Mouse (Mus musculus) cerebellum, postnatal 25 days (tissue): Measurements from ENCODE around the gene Osbpl11.
A peak's percentile ranks its signal among the peaks of the same experiment; 100 is the strongest.

Experiments
- DNase-seq, 2 experiments: peaks; one replicate each; pipeline ENCODE4 v3.0.0; 2021; ENCODE audit warnings: mixed read lengths in 2 of 2

Gene Osbpl11

DNA sequence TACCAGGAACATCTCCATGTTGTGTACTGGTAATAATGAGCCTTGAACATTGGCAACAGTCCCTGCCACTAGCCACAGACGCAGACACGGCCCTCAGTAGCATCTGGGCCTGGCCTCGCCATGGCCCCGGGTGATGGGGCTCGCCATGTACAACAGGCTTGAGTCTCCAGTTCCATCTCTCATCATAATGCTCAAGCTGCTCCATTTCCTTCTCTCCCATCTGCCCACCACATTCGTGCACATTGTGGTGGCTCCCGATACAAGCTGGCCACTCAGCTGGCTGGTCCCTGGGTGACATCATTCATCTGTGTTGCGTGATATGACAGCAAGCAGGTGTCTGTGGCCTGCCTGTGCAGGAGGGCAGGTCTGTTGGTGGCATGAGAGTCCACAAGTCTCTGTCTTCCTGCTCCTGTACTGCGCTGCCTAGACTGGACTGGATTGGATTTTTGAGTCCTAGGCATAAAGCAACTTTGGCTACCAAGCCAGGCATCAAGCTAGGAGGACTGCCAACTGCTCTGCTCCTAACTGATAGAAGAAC, 60.1 kb downstream of the Osbpl11 start:
- no peak for DNase-seq

DNA sequence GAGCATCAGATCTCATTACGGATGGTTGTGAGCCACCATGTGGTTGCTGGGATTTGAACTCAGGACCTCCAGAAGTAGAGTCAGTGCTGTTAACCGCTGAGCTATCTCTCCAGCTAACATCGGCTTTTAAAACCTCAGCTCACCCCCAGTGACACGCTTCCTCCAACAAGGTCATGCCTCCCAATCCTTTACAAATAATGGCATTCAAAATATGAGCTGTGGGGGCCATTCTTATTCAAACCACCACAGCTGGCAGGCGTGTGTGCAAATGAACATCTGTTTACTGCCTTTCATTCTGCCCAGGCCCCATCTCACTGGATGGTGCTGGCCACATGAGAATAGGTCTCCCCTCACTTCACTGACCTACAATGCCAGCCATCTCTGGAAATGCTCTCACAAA, 61.7 kb downstream of the Osbpl11 start:
- no peak for DNase-seq

DNA sequence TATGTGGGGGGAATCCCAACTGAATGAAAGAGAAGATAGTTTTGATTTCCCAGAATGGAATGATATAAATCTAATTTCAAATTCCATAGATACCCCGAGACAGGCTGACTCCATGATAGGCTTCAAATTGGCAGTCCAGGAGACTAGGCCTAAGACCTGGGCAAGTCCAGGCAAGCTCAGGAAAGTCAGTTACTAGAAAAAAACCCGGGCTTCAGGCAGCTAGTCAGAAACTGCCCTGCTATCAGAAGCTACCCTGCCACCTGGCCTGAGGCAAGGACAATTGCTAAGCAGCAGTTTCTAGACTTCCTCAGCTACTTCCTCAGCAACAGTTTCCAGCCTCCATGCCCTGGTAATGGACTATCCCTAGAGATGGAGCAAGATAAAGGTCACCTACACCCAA, 62.1 kb downstream of the Osbpl11 start:
- no peak for DNase-seq

DNA sequence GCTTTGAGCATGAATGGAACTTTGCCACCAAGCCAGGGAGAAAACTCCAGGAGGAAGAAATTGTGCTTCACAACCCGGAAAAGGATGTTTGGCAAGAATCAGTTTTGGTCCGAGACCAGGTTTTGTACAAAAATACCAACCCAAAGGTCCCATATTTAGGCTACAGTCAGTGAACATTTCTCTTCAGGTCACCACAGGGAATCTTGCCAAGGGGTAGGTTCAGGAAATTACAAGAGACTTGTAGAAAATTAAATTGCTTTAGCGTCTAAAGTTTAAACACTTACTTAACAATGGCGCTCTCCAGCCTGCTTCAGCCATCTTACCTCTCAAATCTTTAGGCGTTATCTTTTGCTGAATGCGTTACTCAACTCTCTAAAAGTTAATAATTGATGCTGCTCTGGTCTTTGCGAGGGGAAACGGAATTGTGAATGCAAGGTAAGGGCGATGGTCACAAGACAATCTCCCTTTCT, 65.8 kb downstream of the Osbpl11 start:
- DNase-seq: no peak

DNA sequence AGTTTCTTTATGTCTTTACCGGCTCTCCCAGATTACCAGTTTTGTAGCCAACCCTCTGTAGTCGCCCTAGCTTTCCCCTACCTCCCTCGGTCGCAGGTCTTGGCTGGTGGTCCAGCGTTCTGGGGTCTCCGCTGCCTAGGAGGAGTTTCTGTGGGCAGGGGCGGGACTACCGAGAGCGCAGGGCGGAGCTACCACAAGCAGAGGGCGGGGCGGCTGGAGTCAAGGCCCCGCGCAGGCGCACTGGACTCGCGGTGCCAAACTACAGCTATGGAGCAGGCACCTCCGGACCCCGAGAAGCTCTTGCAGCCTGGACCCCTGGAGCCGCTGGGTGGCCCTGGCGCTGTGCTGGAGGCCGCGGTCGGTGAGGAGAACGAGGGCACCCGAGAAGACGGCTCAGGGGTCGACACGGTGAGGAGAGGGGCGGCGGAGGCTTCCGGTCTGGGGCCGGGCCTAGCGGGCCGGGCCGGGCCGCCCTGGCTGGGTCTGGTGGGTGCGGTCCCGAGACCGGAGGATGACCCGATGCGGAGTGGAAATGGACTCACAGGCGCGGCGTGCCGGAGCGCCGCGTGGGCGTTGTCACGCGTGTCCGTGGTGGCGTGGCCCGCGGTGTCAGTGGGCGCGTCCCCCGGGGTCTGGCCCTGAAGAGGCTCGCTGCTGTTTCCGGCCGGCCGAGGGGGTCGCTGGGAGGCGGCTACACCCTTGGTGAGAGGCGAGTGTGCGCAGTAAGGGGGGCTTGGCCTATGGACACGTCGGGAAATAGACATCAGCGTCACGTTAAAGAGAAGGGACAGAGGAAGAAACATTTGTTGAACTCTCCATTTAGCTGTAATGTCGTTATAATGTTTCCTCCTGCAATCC, 66.6 kb downstream of the Osbpl11 start, which contains the start of gene Snx4:
TSS of gene Snx4 (plus strand) at position 249 of the 858 bp plus-strand sequence.
- peak; percentile 89 to 96 for DNase-seq

DNA sequence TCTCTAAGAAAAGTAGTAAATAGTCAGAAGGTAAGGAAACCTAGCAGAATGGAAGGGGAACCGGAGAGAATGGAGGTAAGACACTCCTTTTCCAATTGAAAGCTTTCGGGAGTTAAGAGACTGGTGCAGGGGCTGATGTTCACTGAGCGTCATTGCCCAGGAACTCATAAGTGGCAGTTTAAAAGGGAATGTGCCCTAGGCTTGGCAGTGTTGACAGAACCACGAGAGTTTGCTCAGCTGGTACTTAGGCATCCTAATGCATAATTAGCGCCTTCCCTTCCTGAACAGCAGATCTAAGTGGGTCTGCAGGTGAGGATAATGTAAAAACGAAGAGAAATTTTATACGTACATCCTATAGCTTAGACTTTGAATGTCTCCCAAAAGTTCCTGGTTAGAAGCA, 70.7 kb downstream of the Osbpl11 start:
- DNase-seq: no peak

DNA sequence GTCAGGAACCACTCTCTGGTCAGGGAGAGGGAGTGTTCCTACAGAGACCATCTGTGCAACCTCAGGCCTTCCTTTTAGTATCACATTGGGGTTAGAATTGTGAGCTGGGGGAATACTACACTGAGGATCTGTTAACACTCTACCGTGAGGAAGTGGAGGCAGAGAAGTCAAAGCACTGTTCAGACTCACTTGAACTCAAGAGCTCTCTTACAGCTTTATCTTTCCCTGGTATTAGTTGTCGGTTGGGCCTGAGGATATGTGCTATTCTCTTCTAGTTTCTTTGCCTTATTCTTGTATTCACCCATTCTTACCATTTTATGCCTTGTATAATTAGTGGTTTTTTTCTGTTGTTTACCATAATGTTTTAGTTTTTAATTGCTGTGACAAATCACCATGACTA, 73.7 kb downstream of the Osbpl11 start:
- DNase-seq: no peak

DNA sequence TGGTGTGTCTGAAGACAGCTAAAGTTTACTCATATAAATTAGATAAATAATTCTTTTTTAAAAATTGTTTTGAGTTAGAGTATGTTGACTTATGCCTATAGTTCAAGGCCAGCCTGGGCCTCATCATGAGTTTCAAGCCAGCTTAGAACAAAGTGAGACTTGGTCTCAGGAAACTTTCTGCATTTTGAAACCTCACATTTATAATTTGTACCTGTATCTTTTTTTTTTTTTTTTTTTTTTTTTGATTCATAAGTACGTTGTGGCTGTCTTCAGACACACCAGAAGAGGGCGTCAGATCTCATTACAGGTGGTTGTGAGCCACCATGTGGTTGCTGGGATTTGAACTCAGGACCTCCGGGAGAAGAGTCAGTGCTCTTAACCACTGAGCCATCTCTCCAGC, 75.0 kb downstream of the Osbpl11 start:
- DNase-seq: no peak

DNA sequence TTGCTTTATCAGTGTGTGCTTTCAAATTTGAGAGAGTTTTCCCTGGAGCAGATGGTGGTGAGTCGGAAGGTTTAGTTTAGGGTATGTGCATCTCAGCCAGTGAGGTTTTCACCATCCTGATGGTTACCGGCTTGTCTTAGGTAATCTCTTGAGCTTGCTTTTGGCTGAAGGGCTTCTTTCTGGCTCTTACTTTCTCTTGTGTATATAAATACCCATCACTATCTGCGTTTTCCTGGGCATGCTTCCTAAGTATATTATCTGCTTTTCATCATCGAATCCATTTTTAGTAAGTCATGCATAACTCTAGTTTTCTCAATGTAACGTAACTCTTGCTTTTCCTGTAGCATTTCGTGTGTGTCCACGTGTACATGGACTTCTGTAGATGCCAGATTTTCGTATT, 76.0 kb downstream of the Osbpl11 start:
- DNase-seq: no peak

DNA sequence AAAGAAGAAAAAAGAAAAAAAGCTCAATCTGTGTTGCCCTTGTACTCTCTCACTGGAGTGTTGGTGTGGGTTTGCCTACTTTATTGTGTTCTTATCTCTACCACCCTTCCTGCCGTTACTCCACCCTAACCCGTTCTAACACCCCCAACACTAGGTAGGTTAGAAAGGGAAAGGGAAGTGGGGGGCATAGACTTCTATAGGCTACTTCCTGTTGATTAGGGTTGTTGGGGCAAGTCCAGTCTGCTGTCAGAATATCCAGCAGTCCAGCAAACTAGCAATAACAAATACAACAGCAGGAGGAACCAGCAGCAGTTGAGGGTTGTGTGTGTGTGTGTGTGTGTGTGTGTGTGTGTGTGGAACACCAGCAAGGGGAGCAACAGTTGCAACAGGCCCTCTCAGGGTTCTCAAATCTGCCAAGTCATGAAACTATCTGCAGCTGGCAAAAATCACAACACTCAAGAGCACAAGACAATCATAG, 76.8 kb downstream of the Osbpl11 start:
- DNase-seq: no peak

DNA sequence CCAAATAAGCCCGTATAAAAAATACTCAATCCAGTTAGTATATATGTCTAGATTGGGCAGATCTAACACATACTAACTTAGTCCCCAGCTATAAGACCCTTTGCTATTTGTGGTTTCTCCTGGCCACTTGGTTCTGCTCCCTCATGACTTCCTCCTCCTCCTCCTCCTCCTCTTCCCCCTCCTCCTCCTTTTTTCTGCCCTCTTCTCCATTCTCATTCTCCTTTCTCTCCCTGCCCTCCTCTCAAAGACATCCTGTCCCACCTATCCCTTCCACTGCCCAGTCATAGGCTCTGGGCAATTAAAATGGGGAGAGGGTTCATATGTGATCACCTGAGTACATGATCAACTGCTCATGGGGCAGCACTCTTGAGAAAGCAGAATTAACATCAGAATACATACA, 77.2 kb downstream of the Osbpl11 start:
- no peak for DNase-seq

DNA sequence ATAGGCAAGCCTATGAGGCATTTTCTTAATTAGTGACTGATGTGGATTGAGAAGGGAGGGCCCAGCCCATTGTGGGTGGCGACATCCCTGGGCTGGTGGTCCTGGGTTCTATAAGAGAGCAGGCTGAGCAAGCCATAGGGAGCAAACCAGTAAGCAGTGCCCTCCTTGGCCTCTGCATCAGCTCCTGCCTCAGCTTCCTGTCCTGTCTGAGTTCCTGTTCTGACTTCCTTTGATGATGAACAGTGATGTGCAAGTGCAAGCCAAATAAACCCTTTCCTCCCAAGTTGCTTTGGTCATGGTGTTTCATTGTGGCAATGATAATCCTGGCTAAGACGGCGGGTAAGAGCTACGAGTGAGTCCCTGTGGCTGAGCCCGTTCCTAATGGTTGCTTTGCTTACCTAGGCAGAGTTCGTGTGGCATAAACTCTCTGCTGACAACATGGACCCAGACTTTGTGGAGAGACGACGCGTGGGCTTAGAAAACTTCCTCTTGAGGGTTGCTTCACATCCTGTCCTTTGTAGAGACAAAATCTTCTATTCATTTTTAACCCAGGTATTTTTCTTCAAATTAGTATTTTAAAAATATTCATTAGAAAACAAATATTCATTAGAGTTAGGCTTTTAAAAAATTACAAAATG, 82.9 kb downstream of the Osbpl11 start:
- no peak for DNase-seq

DNA sequence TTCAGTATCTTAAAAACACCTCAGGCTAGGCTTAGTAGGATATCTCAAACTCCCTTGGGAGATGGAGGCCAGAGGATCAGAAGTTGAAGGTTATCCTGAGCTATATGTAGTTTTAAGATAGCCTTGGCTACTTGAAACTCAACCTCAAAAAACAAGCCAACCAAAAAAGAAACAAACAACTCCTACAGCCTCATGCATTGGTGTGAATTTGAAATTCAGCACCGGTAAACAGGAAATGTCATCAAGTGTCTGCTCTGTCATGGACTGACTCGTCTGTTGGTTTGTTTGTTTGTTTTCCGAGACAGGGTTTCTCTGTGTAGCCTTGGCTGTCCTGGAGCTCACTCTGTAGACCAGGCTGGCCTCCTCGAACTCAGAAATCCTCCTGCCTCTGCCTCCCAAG, 87.0 kb downstream of the Osbpl11 start:
- DNase-seq: no peak

DNA sequence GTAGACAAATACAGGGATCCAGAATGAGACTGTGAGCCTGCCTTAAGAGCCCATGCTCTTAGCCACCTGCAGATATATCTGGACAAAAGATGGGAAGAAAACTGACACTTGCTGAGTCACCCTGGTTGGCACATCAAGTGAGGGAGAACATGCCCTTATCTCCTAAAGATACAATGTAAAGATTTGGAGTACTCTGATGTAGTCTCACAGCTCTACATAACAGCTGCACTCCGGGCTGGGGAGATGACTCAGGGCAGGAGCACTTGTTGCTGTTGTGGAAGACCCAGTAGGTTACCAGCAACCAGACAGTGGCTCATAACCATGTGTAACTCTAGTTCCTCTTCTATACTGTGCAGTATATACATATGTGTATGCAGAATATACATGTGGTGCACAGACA, 98.2 kb downstream of the Osbpl11 start:
- DNase-seq: no peak

DNA sequence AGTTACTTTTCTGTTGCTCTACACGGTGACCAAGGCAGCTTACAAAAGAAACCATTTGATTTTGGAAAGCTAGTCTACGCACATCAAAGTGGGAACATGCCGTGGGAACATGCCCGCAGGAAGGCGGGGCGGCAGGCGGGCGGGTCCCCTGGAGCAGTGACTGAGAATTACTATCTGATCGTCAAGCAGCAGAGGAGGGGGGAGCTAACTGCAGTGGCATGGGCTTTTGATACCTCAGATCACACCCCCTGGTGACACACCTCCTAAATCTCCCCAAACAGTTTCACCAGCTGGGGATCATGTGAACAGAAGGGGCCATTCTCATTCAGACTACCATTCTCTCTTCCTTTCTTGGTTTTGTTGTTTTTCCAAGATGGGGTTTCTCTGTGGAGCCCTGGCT, 103.7 kb downstream of the Osbpl11 start:
- no peak for DNase-seq

DNA sequence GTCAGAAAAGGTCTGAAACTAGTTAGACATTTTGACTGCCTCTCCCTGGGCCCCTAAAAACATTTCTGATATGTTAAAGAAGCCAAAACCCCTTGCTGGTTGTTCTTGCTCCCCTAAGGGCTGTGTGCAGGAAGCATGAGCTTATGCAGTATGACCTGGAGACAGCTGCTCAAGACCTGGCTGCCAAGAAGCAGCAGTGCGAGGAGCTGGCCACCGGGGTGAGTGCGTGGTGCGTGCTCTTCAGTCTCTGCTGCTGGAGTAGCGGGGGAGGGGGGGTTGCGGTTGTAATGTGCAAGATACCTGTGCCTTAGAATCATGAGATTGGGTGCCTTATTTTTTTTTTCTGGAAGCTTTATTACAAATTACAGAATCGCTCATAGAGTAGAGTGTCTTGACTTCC, 105.1 kb downstream of the Osbpl11 start:
- peak; percentile 27 to 48 for DNase-seq

DNA sequence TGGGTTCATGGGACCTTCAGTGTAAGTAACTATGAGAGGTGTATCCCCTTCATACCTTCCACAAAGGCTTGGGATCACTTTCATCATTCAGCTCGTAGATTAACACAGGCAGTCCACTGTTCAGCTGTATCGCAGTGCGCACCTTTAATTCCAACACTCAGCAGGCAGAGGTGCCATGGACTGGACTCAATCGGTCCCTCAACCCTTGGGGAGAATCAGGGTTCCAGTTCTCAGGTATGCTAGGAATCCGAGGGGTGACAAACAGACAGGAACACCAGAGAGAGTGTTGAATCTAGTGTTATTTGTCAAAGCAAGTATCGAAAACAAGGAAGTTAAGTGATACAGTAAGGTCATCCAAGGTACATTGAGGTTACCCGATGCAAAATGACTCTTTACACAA, 107.4 kb downstream of the Osbpl11 start:
- no peak for DNase-seq
